Mouse (Mus musculus) right cerebral cortex, postnatal 10 days (tissue): Measurements from ENCODE around the gene Etnk1.
"Not testable (repeated sequence)": the region's sequence is repeated elsewhere in the genome, so short reads cannot be mapped to it uniquely, and the experiment has no call there.

Experiments used
- DNase-seq, 2 experiments: peaks; one replicate each; pipeline ENCODE4 v3.0.0; 2021; ENCODE audit warnings: low spot score in 2 of 2

The Etnk1 gene

DNA sequence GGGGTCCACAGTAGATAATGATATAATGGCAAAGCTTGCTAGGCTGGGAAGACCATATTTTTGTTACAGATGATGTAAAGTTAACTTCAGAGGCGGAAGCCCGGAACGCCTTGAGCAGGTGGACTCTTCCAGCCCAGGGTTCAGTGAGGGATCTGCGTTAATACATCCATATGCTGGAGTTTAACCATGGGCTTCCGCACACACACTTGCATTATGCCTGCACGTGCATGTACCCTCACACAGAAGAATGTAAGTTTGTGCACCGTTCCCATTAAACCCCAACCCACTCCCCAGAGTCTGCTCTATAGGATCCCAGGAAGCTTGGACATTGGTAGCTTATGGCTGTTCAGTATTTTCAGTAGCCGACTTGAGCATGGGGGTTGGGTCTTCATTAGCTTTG lies 4.0 kb downstream of the Etnk1 start:
- DNase-seq = no peak

- DNase-seq = no peak
These were observed 4.9 kb downstream of the Etnk1 start for GRCm38 (mm10) chr6:143171781-143172465.

GRCm38 (mm10) chr6:143172683-143173082 lies 5.7 kb downstream of the Etnk1 start:
- not testable (repeated sequence) for DNase-seq

DNA sequence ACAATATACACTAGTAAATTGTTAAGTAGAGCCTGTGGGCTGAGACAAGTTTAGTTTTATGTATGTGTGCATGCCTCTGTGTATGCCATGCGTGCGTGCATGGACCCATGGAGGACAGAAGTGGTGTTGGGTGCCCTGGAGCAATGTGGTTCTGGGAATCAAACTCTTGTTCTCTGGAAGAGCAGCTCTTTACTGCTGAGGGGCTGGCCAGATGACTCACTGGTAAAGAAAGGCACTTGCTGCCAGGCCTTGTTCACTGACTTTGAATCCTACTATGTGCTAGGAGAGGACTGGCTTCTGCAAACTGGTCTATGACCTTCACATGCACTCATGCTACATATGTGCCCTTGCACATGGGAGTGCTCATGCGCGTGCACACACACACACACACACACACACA lies 7.2 kb downstream of the Etnk1 start:
- no peak for DNase-seq

GRCm38 (mm10) chr6:143174906-143175656 lies 8.1 kb downstream of the Etnk1 start:
- peak in 1 of 2 experiments; percentile 41 for DNase-seq

GRCm38 (mm10) chr6:143176076-143176475 lies 9.1 kb downstream of the Etnk1 start:
- DNase-seq = no peak

- no peak for DNase-seq
These were observed 9.6 kb downstream of the Etnk1 start for GRCm38 (mm10) chr6:143176591-143176990.

- no peak for DNase-seq
These were observed 12.2 kb downstream of the Etnk1 start for GRCm38 (mm10) chr6:143179181-143179580.

GRCm38 (mm10) chr6:143179733-143180132 lies 12.7 kb downstream of the Etnk1 start:
- no peak for DNase-seq

DNA sequence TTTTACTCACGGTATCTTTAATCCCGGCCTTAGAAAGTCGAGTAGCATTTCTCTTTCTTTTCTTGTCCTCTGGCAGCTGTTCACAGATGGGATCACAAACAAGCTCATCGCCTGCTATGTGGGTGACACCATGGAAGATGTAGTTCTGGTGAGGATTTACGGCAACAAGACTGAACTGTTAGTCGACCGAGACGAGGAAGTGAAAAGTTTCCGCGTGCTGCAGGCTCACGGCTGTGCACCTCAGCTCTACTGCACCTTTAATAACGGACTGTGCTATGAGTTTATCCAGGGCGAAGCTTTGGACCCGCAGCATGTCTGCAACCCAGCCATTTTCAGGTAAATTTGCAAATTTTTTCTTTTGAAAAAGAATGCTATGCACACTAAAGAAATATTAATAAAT lies 13.5 kb downstream of the Etnk1 start:
- DNase-seq = no peak

DNA sequence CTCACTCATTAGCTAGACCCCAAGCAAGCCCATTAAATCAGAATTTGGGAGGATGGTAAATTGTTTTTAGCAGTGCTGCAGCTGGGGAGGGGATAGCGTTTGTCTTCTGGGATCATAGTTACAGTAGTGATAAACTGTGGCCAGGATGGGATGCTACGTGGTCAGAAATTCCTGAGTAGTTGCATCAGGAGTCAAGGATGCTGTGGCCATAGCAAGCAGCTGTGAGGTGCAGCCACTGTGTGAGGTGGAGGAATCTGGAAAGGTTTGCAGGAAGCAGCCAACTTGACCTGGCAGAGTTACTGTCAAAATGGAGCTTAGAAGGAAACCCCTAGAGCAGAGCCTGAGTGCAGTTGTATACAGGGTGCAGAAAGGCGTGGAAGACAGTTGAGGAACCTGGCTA lies 17.1 kb downstream of the Etnk1 start:
- DNase-seq = no peak

GRCm38 (mm10) chr6:143184745-143185144 lies 17.7 kb downstream of the Etnk1 start:
- peak in 1 of 2 experiments; percentile 44 for DNase-seq

GRCm38 (mm10) chr6:143190838-143191476 lies 23.9 kb downstream of the Etnk1 start:
- DNase-seq = no peak

- no peak for DNase-seq
These were observed 24.6 kb downstream of the Etnk1 start for GRCm38 (mm10) chr6:143191477-143192098.

GRCm38 (mm10) chr6:143192709-143193108 lies 25.7 kb downstream of the Etnk1 start:
- DNase-seq = no peak

GRCm38 (mm10) chr6:143193166-143193565 lies 26.1 kb downstream of the Etnk1 start:
- DNase-seq = no peak

DNA sequence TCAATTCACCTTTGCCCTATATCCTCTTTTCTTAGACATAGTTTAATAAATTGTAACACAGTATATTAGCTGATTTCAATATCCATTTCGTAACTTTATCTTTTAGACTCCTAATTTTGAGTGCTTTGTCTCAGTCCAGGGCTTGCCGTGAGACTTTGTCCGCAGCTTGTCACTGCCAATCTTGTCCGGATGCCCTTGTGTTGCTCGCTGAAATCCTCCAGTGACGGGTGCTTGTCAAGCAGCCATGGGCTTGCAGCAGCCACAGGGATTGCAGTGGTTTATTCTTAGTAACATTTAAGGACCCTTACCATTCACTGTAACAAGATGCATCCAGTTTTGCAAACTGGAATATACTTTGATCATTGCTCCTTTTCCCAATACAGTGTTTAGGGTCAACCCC lies 26.6 kb downstream of the Etnk1 start:
- DNase-seq = no peak

GRCm38 (mm10) chr6:143197053-143197452 lies 30.0 kb downstream of the Etnk1 start:
- DNase-seq = no peak

DNA sequence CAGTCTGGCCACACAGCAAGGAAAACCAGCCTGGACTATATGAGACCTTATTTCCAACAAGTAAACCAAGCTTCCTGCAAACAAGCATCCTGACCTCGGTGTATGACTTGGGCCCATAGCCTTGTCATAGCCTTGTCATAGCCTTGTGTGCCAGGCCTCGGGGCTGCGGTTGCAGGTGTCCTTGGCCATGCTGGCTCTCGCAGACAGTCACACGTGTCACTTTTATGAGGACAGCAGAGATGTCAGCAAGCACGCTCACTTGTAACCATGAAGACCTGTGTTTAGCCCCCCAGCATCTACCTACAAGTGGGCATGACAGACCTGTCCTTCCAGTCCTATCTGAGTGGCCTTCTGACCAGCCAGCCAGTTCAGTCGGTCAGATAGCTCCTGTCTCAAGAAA lies 31.4 kb downstream of the Etnk1 start:
- DNase-seq = no peak

- DNase-seq = no peak
These were observed 36.1 kb downstream of the Etnk1 start for GRCm38 (mm10) chr6:143203097-143203496.

DNA sequence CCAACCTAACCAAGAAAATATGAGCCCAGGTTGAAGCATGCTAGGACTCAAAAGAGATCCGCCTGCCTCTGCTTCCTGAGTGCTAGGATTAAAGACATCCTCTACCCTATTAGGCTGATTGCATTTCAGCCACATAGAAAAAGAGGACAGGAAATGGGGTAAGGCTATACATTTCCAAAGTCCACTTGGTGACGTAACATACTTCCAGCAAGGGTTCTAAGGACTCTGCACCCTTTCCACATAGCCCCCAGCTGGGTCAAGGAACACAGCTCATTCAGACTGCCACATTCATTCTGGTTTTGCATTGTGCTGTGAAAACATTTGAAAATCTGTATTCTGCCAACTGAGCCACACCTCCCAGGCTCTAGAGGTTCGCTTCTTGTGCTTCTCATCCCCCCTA lies 41.9 kb downstream of the Etnk1 start:
- DNase-seq = no peak

- DNase-seq = no peak
These were observed 45.7 kb downstream of the Etnk1 start for GRCm38 (mm10) chr6:143212766-143213165.
